Mouse (Mus musculus): ENCODE measurements around the gene Cnot2. TPM values are rescaled to one million over a fixed set of nuclear protein-coding genes. Genes with fewer than 3 reads are reported as not detected.

The Cnot2 gene
- total and polyA plus RNA-seq, 2 experiments from 2014 or later = 61.9 to 70.3 TPM

GRCm38 (mm10) chr10:116450621-116451020 lies 130.7 kb downstream of the Cnot2 start:
- no peaks in the 10 kb centered on the region for H3K27me3 ChIP-seq (ENCODE audit: insufficient read depth, low read length)
- H3K9ac ChIP-seq (replicated peaks; ENCODE audit: low read length) = no peak overlapping the region
- no peak overlapping the region for H3K4me2 ChIP-seq (ENCODE audit: low read depth, low read length)
- no peak for DNase-seq (ENCODE audit: low spot score)
- ATAC-seq = no peak
- 72% methylated on average over 9 of the region's 9 CpGs for WGBS
- no peaks in the 10 kb centered on the region for H3K36me3 ChIP-seq (ENCODE audit: insufficient read depth, low read length)
- no peak overlapping the region for H3K27ac ChIP-seq
- no peaks in the 10 kb centered on the region for H3K9me3 ChIP-seq (ENCODE audit: low read length)
- no peaks in the 10 kb centered on the region for H3K4me1 ChIP-seq (ENCODE audit: insufficient read depth, low read length)
- no peak overlapping the region for H3K4me3 ChIP-seq (ENCODE audit: low read length)
- TF ChIP-seq CTCF (IDR thresholded peaks at IDR 0.05; ENCODE audit: low read depth) = no peak

- no peak overlapping the region for H3K4me2 ChIP-seq (ENCODE audit: low read depth, low read length)
- no peaks in the 10 kb centered on the region for H3K4me1 ChIP-seq (ENCODE audit: insufficient read depth, low read length)
- no peak overlapping the region for H3K9ac ChIP-seq (replicated peaks; ENCODE audit: low read length)
- H3K36me3 ChIP-seq (ENCODE audit: insufficient read depth, low read length) = no peaks in the 10 kb centered on the region
- H3K27me3 ChIP-seq (ENCODE audit: insufficient read depth, low read length) = no peaks in the 10 kb centered on the region
- ATAC-seq (no peak), DNase-seq (ENCODE audit: low spot score) (no peak)
- H3K27ac ChIP-seq = no peak overlapping the region
- 97% methylated on average over 12 of the region's 12 CpGs for WGBS
- no peak for TF ChIP-seq CTCF (IDR thresholded peaks at IDR 0.05; ENCODE audit: low read depth)
- H3K9me3 ChIP-seq (ENCODE audit: low read length) = no peaks in the 10 kb centered on the region
- no peak overlapping the region for H3K4me3 ChIP-seq (ENCODE audit: low read length)
Observed at GRCm38 (mm10) chr10:116448166-116448565, 133.1 kb downstream of the Cnot2 start.

DNA sequence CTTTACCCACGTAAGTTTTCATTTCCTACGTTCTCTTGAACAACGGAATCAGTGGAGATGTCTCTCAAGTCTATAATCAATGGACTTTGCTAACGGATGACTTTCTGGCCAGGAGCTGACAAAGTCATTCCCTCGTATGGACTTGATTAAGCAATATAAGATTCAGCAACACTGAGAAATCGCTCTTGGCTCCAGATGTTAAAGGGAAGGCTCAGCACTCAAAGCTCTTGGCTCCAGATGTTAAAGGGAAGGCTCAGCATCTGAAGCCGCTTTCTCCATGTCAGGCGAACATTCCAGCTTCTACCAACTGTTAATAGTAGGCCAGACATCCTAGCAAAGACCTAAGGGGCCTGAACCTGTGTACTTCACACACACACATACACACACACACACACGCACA lies 134.1 kb downstream of the Cnot2 start:
- no peak for DNase-seq (ENCODE audit: low spot score)
- 90% methylated on average over 9 of the region's 9 CpGs for WGBS
- ATAC-seq = no peak

GRCm38 (mm10) chr10:116446040-116446439 lies 135.3 kb downstream of the Cnot2 start:
- no peaks in the 10 kb centered on the region for H3K9me3 ChIP-seq (ENCODE audit: low read length)
- H3K27ac ChIP-seq = no peak overlapping the region
- no peak overlapping the region for H3K9ac ChIP-seq (replicated peaks; ENCODE audit: low read length)
- no peaks in the 10 kb centered on the region for H3K36me3 ChIP-seq (ENCODE audit: insufficient read depth, low read length)
- DNase-seq (ENCODE audit: low spot score) = no peak
- no peak overlapping the region for H3K4me3 ChIP-seq (ENCODE audit: low read length)
- H3K4me1 ChIP-seq (ENCODE audit: insufficient read depth, low read length) = no peaks in the 10 kb centered on the region
- WGBS = 95% methylated on average over 11 of the region's 12 CpGs
- TF ChIP-seq CTCF (IDR thresholded peaks at IDR 0.05; ENCODE audit: low read depth) = no peak
- H3K4me2 ChIP-seq (ENCODE audit: low read depth, low read length) = no peak overlapping the region
- no peaks in the 10 kb centered on the region for H3K27me3 ChIP-seq (ENCODE audit: insufficient read depth, low read length)
- no peak for ATAC-seq

More for the DNA sequence above, 134.1 kb downstream of the Cnot2 start:
- no peak for TF ChIP-seq CTCF (IDR thresholded peaks at IDR 0.05; ENCODE audit: low read depth)
- no peak overlapping the region for H3K4me3 ChIP-seq (ENCODE audit: low read length)
- no peaks in the 10 kb centered on the region for H3K9me3 ChIP-seq (ENCODE audit: low read length)
- H3K4me1 ChIP-seq (ENCODE audit: insufficient read depth, low read length) = no peaks in the 10 kb centered on the region
- no peaks in the 10 kb centered on the region for H3K27me3 ChIP-seq (ENCODE audit: insufficient read depth, low read length)
- H3K27ac ChIP-seq = no peak overlapping the region
- H3K9ac ChIP-seq (replicated peaks; ENCODE audit: low read length) = no peak overlapping the region
- no peaks in the 10 kb centered on the region for H3K36me3 ChIP-seq (ENCODE audit: insufficient read depth, low read length)
- H3K4me2 ChIP-seq (ENCODE audit: low read depth, low read length) = no peak overlapping the region

DNA sequence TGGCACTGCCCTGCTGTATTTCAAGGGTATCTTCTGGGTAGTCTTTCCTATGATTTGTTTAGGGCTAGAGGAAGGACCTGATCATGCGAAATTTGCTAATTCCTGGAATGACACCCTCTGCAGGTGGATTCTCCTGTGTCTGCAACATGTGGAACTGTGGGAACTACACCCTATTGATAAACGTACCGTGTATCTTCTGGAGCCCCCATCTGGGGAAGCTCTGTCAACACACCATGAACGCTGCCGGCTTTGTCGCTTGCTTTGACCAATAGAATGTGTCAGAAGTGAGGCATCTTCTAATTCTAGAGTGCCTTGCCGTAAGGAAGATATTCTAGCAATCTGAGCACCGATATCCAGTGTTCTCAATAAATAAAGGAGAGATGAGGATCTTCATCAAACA lies 136.5 kb downstream of the Cnot2 start:
- ATAC-seq = no peak
- 93% methylated on average over 8 of the region's 8 CpGs for WGBS
- H3K4me3 ChIP-seq (ENCODE audit: low read length) = no peak overlapping the region

DNA sequence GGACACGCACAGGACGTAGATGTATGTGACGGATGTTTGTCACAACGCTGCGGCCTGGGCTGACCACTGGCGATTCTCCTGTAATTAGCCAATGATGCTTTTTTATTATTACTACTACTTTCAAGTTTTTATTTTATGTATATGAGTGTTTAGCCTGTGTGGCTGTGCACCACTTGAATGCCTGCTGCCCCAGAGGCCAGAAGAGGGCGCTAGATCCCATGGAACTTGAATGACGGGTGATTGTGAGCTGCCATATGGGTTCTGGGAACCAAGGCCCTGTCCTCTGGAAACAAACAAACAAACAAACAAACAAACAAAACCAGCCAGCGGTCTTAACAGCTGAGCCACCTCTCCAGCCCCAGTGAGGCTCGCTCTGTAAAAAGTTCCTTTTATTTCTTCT lies 136.9 kb downstream of the Cnot2 start:
- no peak for DNase-seq (ENCODE audit: low spot score)
- no peaks in the 10 kb centered on the region for H3K9me3 ChIP-seq (ENCODE audit: low read length)
- H3K9ac ChIP-seq (replicated peaks; ENCODE audit: low read length) = no peak overlapping the region
- no peak overlapping the region for H3K4me2 ChIP-seq (ENCODE audit: low read depth, low read length)
- no peak overlapping the region for H3K4me3 ChIP-seq (ENCODE audit: low read length)
- no peak for TF ChIP-seq CTCF (IDR thresholded peaks at IDR 0.05; ENCODE audit: low read depth)
- ATAC-seq = no peak
- no peaks in the 10 kb centered on the region for H3K36me3 ChIP-seq (ENCODE audit: insufficient read depth, low read length)
- no peaks in the 10 kb centered on the region for H3K27me3 ChIP-seq (ENCODE audit: insufficient read depth, low read length)
- H3K4me1 ChIP-seq (ENCODE audit: insufficient read depth, low read length) = no peaks in the 10 kb centered on the region
- 94% methylated on average over 10 of the region's 10 CpGs for WGBS
- no peak overlapping the region for H3K27ac ChIP-seq

More for the DNA sequence above, 136.5 kb downstream of the Cnot2 start:
- Histone ChIP-seq H3K4me1 (ENCODE audit: insufficient read depth, low read length) (no peaks in the 10 kb centered on the region), H3K9ac (replicated peaks; ENCODE audit: low read length) (no peak overlapping the region), H3K9me3 (ENCODE audit: low read length) (no peaks in the 10 kb centered on the region), H3K4me2 (ENCODE audit: low read depth, low read length) (no peak overlapping the region), H3K27ac (no peak overlapping the region), H3K27me3 (ENCODE audit: insufficient read depth, low read length) (no peaks in the 10 kb centered on the region), H3K36me3 (ENCODE audit: insufficient read depth, low read length) (no peaks in the 10 kb centered on the region)
- TF ChIP-seq CTCF (IDR thresholded peaks at IDR 0.05; ENCODE audit: low read depth) = no peak
- DNase-seq (ENCODE audit: low spot score) = no peak

DNA sequence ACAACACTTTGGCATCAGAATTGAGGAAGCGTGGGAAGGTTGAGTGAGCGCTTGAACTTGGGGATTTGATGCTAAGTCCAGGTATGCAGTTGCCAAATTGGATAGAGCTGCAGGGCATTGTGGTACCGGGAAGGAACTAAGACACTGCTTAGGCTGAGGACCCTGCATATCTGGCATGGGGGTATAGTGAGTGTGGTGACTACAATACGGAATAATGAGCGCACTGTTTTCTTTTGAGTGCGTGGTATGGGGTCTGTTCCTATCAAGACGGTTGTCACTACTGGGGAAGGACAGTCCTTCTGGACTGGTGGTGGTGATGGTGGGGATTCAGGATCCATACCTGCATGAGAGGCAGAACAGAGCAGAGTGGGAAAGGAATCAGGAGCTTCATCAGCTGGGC lies 140.4 kb downstream of the Cnot2 start:
- H3K4me3 ChIP-seq (ENCODE audit: low read length) = no peak overlapping the region
- H3K27ac ChIP-seq = no peak overlapping the region
- H3K4me1 ChIP-seq (ENCODE audit: insufficient read depth, low read length) = no peaks in the 10 kb centered on the region
- TF ChIP-seq CTCF (IDR thresholded peaks at IDR 0.05; ENCODE audit: low read depth) = no peak
- 92% methylated on average over 7 of the region's 7 CpGs for WGBS
- H3K4me2 ChIP-seq (ENCODE audit: low read depth, low read length) = no peak overlapping the region
- no peak overlapping the region for H3K9ac ChIP-seq (replicated peaks; ENCODE audit: low read length)
- ATAC-seq (no peak), DNase-seq (ENCODE audit: low spot score) (no peak)
- H3K27me3 ChIP-seq (ENCODE audit: insufficient read depth, low read length) = no peaks in the 10 kb centered on the region
- H3K9me3 ChIP-seq (ENCODE audit: low read length) = no peaks in the 10 kb centered on the region
- no peaks in the 10 kb centered on the region for H3K36me3 ChIP-seq (ENCODE audit: insufficient read depth, low read length)
